Mouse (Mus musculus) MEL (cell line): ENCODE data around the gene Adipor2. TPM values are rescaled to one million over a fixed set of nuclear protein-coding genes. Genes with fewer than 3 reads are reported as not detected.

ENCODE experiments used
- DNase-seq: peaks from one replicate; pipeline ENCODE4 v3.0.0; 2011; ENCODE audit warnings: low read depth, low spot score
- H3K27ac ChIP-seq: 2 replicates; pipeline ENCODE4 v1.5.1; 2012; ENCODE audit warnings: low read depth, mild to moderate bottlenecking, control low read depth, low read length, moderate library complexity; ENCODE audit not compliant: control insufficient read depth
- H3K27me3 ChIP-seq, 2 experiments: fragments of 150-350 bp in 1 of 2; sonication (generic) in 1 of 2; 2 replicates each; pipeline ENCODE4 v1.6.1; 2012; ENCODE audit warnings: low read length in 2 of 2, mild to moderate bottlenecking in 2 of 2, improper control_type of control experiment in 1 of 2, moderate library complexity in 1 of 2; ENCODE audit not compliant: insufficient read depth in 2 of 2, control insufficient read depth in 1 of 2
- H3K36me3 ChIP-seq, 2 experiments: 2 replicates each; pipeline ENCODE4 v1.6.1; 2012 to 2014; ENCODE audit warnings: low read length in 2 of 2, improper control_type of control experiment in 1 of 2, inconsistent platforms in 1 of 2, mild to moderate bottlenecking in 1 of 2; ENCODE audit not compliant: insufficient read depth in 2 of 2, control insufficient read depth in 1 of 2
- H3K4me1 ChIP-seq, 2 experiments: fragments of 150-350 bp in 1 of 2; sonication (generic) in 1 of 2; 2 replicates each; pipeline ENCODE4 v1.6.1; 2012; ENCODE audit warnings: low read length in 2 of 2, improper control_type of control experiment in 1 of 2, mild to moderate bottlenecking in 1 of 2; ENCODE audit not compliant: insufficient read depth in 2 of 2, control insufficient read depth in 1 of 2
- H3K4me3 ChIP-seq, 2 experiments: fragments of 150-350 bp in 1 of 2; sonication (generic) in 1 of 2; 2 replicates each; pipeline ENCODE4 v1.5.1; 2012; ENCODE audit warnings: low read depth in 2 of 2, low read length in 2 of 2, mild to moderate bottlenecking in 2 of 2, moderate library complexity in 2 of 2, control low read depth in 1 of 2, improper control_type of control experiment in 1 of 2; ENCODE audit not compliant: control insufficient read depth in 1 of 2, insufficient read depth in 1 of 2
- H3K79me2 ChIP-seq: 2 replicates; pipeline ENCODE4 v1.6.1; 2012; ENCODE audit warnings: mild to moderate bottlenecking, low read length, moderate library complexity; ENCODE audit not compliant: control insufficient read depth, poor library complexity, insufficient read depth
- H3K9ac ChIP-seq: 2 replicates; pipeline ENCODE4 v1.6.1; 2012; ENCODE audit warnings: low read depth, mild to moderate bottlenecking, control low read depth, low read length, moderate library complexity; ENCODE audit not compliant: control insufficient read depth, poor library complexity, severe bottlenecking
- H3K9me3 ChIP-seq: fragments of 150-350 bp; sonication (generic); replicated peaks from 2 replicates; pipeline ENCODE4 v1.6.1; 2012; ENCODE audit warnings: mild to moderate bottlenecking, low read length, improper control_type of control experiment, moderate library complexity; ENCODE audit not compliant: insufficient read depth
- CHD1 ChIP-seq: IDR thresholded peaks from 2 replicates; pipeline ENCODE4 v1.6.1; 2012; ENCODE audit warnings: low read depth, mild to moderate bottlenecking, inconsistent platforms, low read length, improper control_type of control experiment
- CTCF ChIP-seq, 3 experiments: IDR thresholded peaks in 2 of 3; conservative IDR thresholded peaks in 1 of 3; 2 replicates each; pipeline ENCODE4 v1.5.1; 2011 to 2012; ENCODE audit warnings: low read length in 3 of 3, low read depth in 2 of 3, mild to moderate bottlenecking in 2 of 3, improper control_type of control experiment in 1 of 3, inconsistent platforms in 1 of 3, mixed read lengths in 1 of 3, moderate library complexity in 1 of 3; ENCODE audit not compliant: control insufficient read depth in 1 of 3, insufficient read depth in 1 of 3, poor library complexity in 1 of 3, severe bottlenecking in 1 of 3
- ELF1 ChIP-seq: IDR thresholded peaks from 2 replicates; pipeline ENCODE4 v1.6.1; 2014; ENCODE audit warnings: low read depth, mild to moderate bottlenecking, inconsistent platforms, low read length, improper control_type of control experiment, moderate library complexity
- EP300 ChIP-seq, 2 experiments: IDR thresholded peaks; 2 replicates each; pipeline ENCODE4 v1.6.1; 2011; ENCODE audit warnings: improper control_type of control experiment in 2 of 2, low read length in 2 of 2, low read depth in 1 of 2, mild to moderate bottlenecking in 1 of 2
- GABPA ChIP-seq: IDR thresholded peaks from 2 replicates; pipeline ENCODE4 v1.6.1; 2012; ENCODE audit warnings: low read depth, mild to moderate bottlenecking, inconsistent platforms, low read length, improper control_type of control experiment, moderate library complexity
- KAT2A ChIP-seq: conservative IDR thresholded peaks from 2 replicates; pipeline ENCODE4 v1.6.1; 2012; ENCODE audit warnings: low read depth, low read length, improper control_type of control experiment, inconsistent platforms
- MAFK ChIP-seq: IDR thresholded peaks from 2 replicates; pipeline ENCODE4 v1.6.1; 2011; ENCODE audit warnings: low read depth, mild to moderate bottlenecking, low read length, improper control_type of control experiment, borderline replicate concordance
- MAX ChIP-seq: IDR thresholded peaks from 2 replicates; pipeline ENCODE4 v1.6.1; 2011; ENCODE audit warnings: low read length, improper control_type of control experiment
- MEF2A ChIP-seq: IDR thresholded peaks from 2 replicates; pipeline ENCODE4 v1.6.1; 2014; ENCODE audit warnings: low read depth, mild to moderate bottlenecking, inconsistent platforms, low read length, improper control_type of control experiment; ENCODE audit not compliant: poor library complexity, insufficient replicate concordance, severe bottlenecking; ENCODE audit errors: extremely low read depth
- MYB ChIP-seq: IDR thresholded peaks from 2 replicates; pipeline ENCODE4 v1.6.1; 2011; ENCODE audit warnings: mild to moderate bottlenecking, low read depth, low read length, improper control_type of control experiment
- MYC ChIP-seq: IDR thresholded peaks from 2 replicates; pipeline ENCODE4 v1.6.1; 2011; ENCODE audit warnings: low read depth, mild to moderate bottlenecking, low read length, improper control_type of control experiment, moderate library complexity
- NELFE ChIP-seq: IDR thresholded peaks from 2 replicates; pipeline ENCODE4 v1.6.1; 2011; ENCODE audit warnings: low read depth, low read length, improper control_type of control experiment
- NRF1 ChIP-seq: IDR thresholded peaks from 2 replicates; pipeline ENCODE4 v1.6.1; 2014; ENCODE audit warnings: low read depth, mild to moderate bottlenecking, inconsistent platforms, low read length, improper control_type of control experiment, moderate library complexity; ENCODE audit not compliant: poor library complexity, insufficient read depth, severe bottlenecking
- POLR2A ChIP-seq, 2 experiments: IDR thresholded peaks; 2 replicates each; pipeline ENCODE4 v1.6.1; 2011 to 2012; ENCODE audit warnings: low read length in 2 of 2, mild to moderate bottlenecking in 2 of 2, control low read depth in 1 of 2, improper control_type of control experiment in 1 of 2, low read depth in 1 of 2, moderate library complexity in 1 of 2; ENCODE audit not compliant: control insufficient read depth in 1 of 2, insufficient read depth in 1 of 2, poor library complexity in 1 of 2
- POLR2AphosphoS2 ChIP-seq: IDR thresholded peaks from 2 replicates; pipeline ENCODE4 v1.6.1; 2011; ENCODE audit warnings: low read length, improper control_type of control experiment
- SMC3 ChIP-seq: IDR thresholded peaks from 2 replicates; pipeline ENCODE4 v1.6.1; 2011; ENCODE audit warnings: low read depth, low read length, improper control_type of control experiment
- TCF12 ChIP-seq: IDR thresholded peaks from 2 replicates; pipeline ENCODE4 v1.6.1; 2014; ENCODE audit warnings: low read depth, mild to moderate bottlenecking, inconsistent platforms, low read length, improper control_type of control experiment, moderate library complexity
- USF1 ChIP-seq: IDR thresholded peaks from 2 replicates; pipeline ENCODE4 v1.6.1; 2014; ENCODE audit warnings: low read depth, mild to moderate bottlenecking, inconsistent platforms, low read length, improper control_type of control experiment, moderate library complexity
- USF2 ChIP-seq, 2 experiments: IDR thresholded peaks; 2 replicates each; pipeline ENCODE4 v1.6.1; 2011 to 2012; ENCODE audit warnings: improper control_type of control experiment in 2 of 2, low read length in 2 of 2, borderline replicate concordance in 1 of 2, inconsistent platforms in 1 of 2, low read depth in 1 of 2, mild to moderate bottlenecking in 1 of 2; ENCODE audit not compliant: insufficient read depth in 1 of 2
- ZKSCAN1 ChIP-seq: IDR thresholded peaks from 2 replicates; pipeline ENCODE4 v1.6.1; 2012; ENCODE audit warnings: low read depth, mild to moderate bottlenecking, inconsistent platforms, low read length, improper control_type of control experiment, moderate library complexity
- ZMIZ1 ChIP-seq: IDR thresholded peaks from 2 replicates; pipeline ENCODE4 v1.6.1; 2012; ENCODE audit warnings: low read depth, mild to moderate bottlenecking, inconsistent platforms, low read length, improper control_type of control experiment, moderate library complexity
- polyA plus RNA-seq, 2 experiments: library from polyadenylated mRNA; stranded (reverse) in 1 of 2; unstranded in 1 of 2; fragments of >175 nt in 1 of 2; fragments of >200 nt in 1 of 2; gene quantifications; 2 replicates each; pipeline versions ENCODE4 v1.2.1 to v1.2.4; 2012; ENCODE audit warnings: low replicate concordance in 2 of 2, low read depth in 1 of 2; ENCODE audit not compliant: insufficient read length in 2 of 2, insufficient read depth in 1 of 2, missing spikeins in 1 of 2
- total RNA-seq: library from RNA; depleted of rRNA; stranded (reverse); fragments of 300-350 nt; gene quantifications from 2 replicates; pipeline ENCODE4 v1.2.3, GENCODE M21; 2012

The Adipor2 gene
- total and polyA plus RNA-seq, 3 experiments, result 37.6 to 41.3 TPM; not detected in 1

DNA sequence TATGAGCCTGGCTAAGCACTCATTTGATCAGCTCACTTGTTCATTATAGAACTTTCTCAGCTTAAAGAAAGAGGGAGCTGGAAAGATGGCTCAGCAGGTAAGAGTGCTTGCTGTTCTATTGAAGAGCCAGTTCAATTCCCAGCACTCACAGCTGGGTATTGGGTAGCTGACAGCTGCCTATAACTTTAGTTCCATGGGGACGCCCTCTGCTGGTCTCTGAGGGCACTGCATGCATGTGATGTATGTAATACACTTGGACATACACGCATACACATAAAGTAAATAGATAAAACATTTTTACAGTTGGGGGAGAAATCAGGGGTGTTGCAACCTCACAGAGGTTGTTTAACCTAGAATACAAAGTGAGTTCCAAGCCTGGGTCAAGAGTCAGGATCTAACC is 98.1 kb downstream of the Adipor2 start:
- Histone ChIP-seq H3K4me1 (peaks cover 0 to 4% of the 10 kb centered on the region in 2 experiments; a peak in 2 of 4 replicates), H3K79me2 (no peaks in the 10 kb centered on the region), H3K9me3 (no peaks in the 10 kb centered on the region), H3K9ac (no peak overlapping the region), H3K4me3 (no peak overlapping the region), H3K27me3 (peaks cover 0 to 10% of the 10 kb centered on the region in 2 experiments; a peak in 2 of 4 replicates), H3K36me3 (no peaks in the 10 kb centered on the region), H3K27ac (no peak overlapping the region)
- DNase-seq, result peak; percentile 32
- TF ChIP-seq CTCF (IDR thresholded peaks at IDR 0.05 in 2 of 3, conservative IDR thresholded peaks at IDR 0.05 in 1 of 3; ENCODE audit: control insufficient read depth in 1 of 3, insufficient read depth in 1 of 3, low read depth in 2 of 3, low read length in 3 of 3, poor library complexity in 1 of 3, severe bottlenecking in 1 of 3), result peak; percentile 40 to 57 (median 44)
- peak; percentile 40 for TF ChIP-seq SMC3
- TF ChIP-seq MAFK, result no peak

DNA sequence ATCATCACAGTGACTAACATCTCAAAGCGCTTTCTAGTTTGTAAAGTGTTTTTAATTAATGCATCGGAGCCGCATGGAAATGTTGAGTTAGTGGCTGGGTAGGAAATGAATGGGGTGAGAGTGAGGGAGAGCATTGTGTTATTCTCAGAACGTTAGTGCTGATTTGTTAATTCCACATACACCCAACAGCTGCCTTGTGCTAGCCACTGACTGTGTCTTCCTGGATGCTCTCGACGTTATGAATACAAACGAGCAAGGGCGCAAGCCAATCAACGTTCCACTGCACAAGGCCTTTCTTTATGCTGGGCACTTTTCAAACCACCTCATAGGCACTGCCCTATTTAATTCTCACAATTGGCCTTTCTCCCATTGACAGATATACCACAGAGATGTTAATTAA is 98.8 kb downstream of the Adipor2 start:
- Histone ChIP-seq H3K27me3 (peaks cover 0 to 8% of the 10 kb centered on the region in 2 experiments; a peak in 2 of 4 replicates), H3K4me1 (peaks cover 0 to 4% of the 10 kb centered on the region in 2 experiments; a peak in 2 of 4 replicates)
- TF ChIP-seq USF2 (IDR thresholded peaks at IDR 0.05; ENCODE audit: borderline replicate concordance in 1 of 2, insufficient read depth in 1 of 2, low read depth in 1 of 2, low read length in 2 of 2), result no peak
- no peak for TF ChIP-seq ELF1
- TF ChIP-seq MYC, result no peak
- TF ChIP-seq KAT2A, result no peak
- no peak for TF ChIP-seq ZKSCAN1

DNA sequence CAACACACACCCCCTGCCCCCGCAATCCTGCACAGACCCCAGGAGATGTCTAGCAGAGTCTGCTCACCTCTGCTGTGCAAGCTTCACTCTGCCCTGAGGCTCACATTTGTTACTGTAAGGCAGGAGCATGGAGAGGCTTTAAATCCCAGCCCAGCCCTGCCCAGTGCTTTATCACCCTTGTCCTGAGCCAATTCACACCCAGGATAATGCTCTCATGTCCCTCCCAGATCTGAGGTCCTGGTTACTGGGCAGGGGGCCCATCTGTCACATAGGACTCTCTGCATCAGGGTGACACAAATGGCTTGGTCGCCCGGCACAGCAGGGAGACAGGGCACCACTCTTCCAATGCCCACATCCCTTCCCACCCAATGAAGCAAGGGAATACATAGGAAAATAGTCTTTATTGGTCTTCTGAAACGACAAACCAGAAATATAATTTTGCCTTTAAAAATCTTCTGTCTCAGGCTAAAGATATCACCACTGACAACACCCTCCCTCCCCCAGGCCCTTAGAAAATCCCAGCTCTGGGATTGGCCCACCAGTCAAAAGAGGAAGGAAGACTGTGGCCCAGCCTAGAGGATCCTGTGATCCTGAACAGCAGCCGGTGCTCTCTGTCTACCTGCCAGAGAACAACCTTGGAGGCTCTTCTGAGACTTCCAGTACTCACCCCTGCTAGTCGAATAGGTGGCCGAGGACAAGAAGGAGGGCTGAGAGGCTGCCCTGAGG is 102.6 kb downstream of the Adipor2 start:
- Histone ChIP-seq H3K79me2 (no peaks in the 10 kb centered on the region), H3K9ac (no peak overlapping the region), H3K4me3 (no peak overlapping the region), H3K36me3 (no peaks in the 10 kb centered on the region), H3K9me3 (no peaks in the 10 kb centered on the region), H3K27me3 (peaks cover 0 to 1% of the 10 kb centered on the region in 2 experiments; a peak in 2 of 4 replicates), H3K4me1 (peaks cover 0 to 4% of the 10 kb centered on the region in 2 experiments; a peak in 2 of 4 replicates), H3K27ac (no peak overlapping the region)
- peak; percentile 44 for DNase-seq
- no peak for TF ChIP-seq NELFE
- no peak for TF ChIP-seq POLR2A (IDR thresholded peaks at IDR 0.05; ENCODE audit: control insufficient read depth in 1 of 2, insufficient read depth in 1 of 2, low read depth in 1 of 2, low read length in 2 of 2, poor library complexity in 1 of 2)
- no peak for TF ChIP-seq CHD1
- no peak for TF ChIP-seq MEF2A
- TF ChIP-seq ZMIZ1, result no peak
- TF ChIP-seq CTCF (IDR thresholded peaks at IDR 0.05 in 2 of 3, conservative IDR thresholded peaks at IDR 0.05 in 1 of 3; ENCODE audit: control insufficient read depth in 1 of 3, insufficient read depth in 1 of 3, low read depth in 2 of 3, low read length in 3 of 3, poor library complexity in 1 of 3, severe bottlenecking in 1 of 3), result no peak
- TF ChIP-seq SMC3, result no peak
- no peak for TF ChIP-seq MAX
- no peak for TF ChIP-seq POLR2AphosphoS2
- TF ChIP-seq USF1, result no peak
- no peak for TF ChIP-seq TCF12
- no peak for TF ChIP-seq NRF1
- TF ChIP-seq MYB, result no peak
- TF ChIP-seq EP300 (IDR thresholded peaks at IDR 0.05; ENCODE audit: low read depth in 1 of 2, low read length in 2 of 2), result no peak
- TF ChIP-seq GABPA, result no peak

More for the DNA sequence above, 98.8 kb downstream of the Adipor2 start:
- Histone ChIP-seq H3K79me2 (no peaks in the 10 kb centered on the region), H3K36me3 (no peaks in the 10 kb centered on the region), H3K9me3 (no peaks in the 10 kb centered on the region), H3K9ac (no peak overlapping the region), H3K27ac (no peak overlapping the region), H3K4me3 (no peak overlapping the region)
- no peak for DNase-seq
